Mouse (Mus musculus) neural tube, embryonic 13.5 days (tissue): ENCODE measurements around the gene Zfp870. TPM values are rescaled to one million over a fixed set of nuclear protein-coding genes. Genes with fewer than 3 reads are reported as not detected.

Source experiments
- ATAC-seq: fragments of 200-750 bp; cut with Nextera tagmentation; 2 replicates; pipeline ENCODE4 v1.8.0; 2017; ENCODE audit warnings: low read depth, mild to moderate bottlenecking, moderate TSS enrichment, moderate library complexity
- H3K27ac ChIP-seq: fragments of 300-500 bp; sonication (generic); replicated peaks from 2 replicates; pipeline ENCODE4 v1.5.1; 2015; ENCODE audit warnings: moderate library complexity, mild to moderate bottlenecking, inconsistent platforms
- H3K27me3 ChIP-seq: fragments of 300-500 bp; sonication (generic); 2 replicates; pipeline ENCODE4 v1.6.1; 2015; ENCODE audit warnings: mild to moderate bottlenecking, inconsistent platforms
- H3K36me3 ChIP-seq: fragments of 300-500 bp; sonication (generic); 2 replicates; pipeline ENCODE4 v1.6.1; 2015; ENCODE audit warnings: mild to moderate bottlenecking, inconsistent platforms
- H3K4me1 ChIP-seq: fragments of 300-500 bp; sonication (generic); replicated peaks from 2 replicates; pipeline ENCODE4 v1.6.1; 2015; ENCODE audit warnings: inconsistent platforms
- H3K4me2 ChIP-seq: fragments of 300-500 bp; sonication (generic); 2 replicates; pipeline ENCODE4 v1.6.1; 2015; ENCODE audit warnings: inconsistent platforms, mild to moderate bottlenecking, moderate library complexity
- H3K4me3 ChIP-seq: fragments of 300-500 bp; sonication (generic); 2 replicates; pipeline ENCODE4 v1.5.1; 2015; ENCODE audit warnings: mild to moderate bottlenecking, inconsistent platforms
- H3K9ac ChIP-seq: fragments of 300-500 bp; sonication (generic); 2 replicates; pipeline ENCODE4 v1.6.1; 2015; ENCODE audit warnings: moderate library complexity, mild to moderate bottlenecking, inconsistent platforms
- H3K9me3 ChIP-seq: fragments of 300-500 bp; sonication (generic); 2 replicates; pipeline ENCODE4 v1.6.1; 2016; ENCODE audit warnings: inconsistent platforms
- WGBS: fragments of 180-500 bp; shearing (Covaris S2); methylation state at CpG from one replicate; pipeline ENCODE4 v1.1.7; 2015; 5-methylcytosine and 5-hydroxymethylcytosine counted together
- polyA plus RNA-seq: library from polyadenylated mRNA; unstranded; fragments of >200 nt; fragmentation: Nextera tagmentation; extraction: Ambion mirVana; gene quantifications from 2 replicates; pipeline ENCODE4 v1.2.1, GENCODE M21; 2015

Gene Zfp870
- polyA plus RNA-seq, result 6.1 and 7.2 TPM in 2 replicates

DNA sequence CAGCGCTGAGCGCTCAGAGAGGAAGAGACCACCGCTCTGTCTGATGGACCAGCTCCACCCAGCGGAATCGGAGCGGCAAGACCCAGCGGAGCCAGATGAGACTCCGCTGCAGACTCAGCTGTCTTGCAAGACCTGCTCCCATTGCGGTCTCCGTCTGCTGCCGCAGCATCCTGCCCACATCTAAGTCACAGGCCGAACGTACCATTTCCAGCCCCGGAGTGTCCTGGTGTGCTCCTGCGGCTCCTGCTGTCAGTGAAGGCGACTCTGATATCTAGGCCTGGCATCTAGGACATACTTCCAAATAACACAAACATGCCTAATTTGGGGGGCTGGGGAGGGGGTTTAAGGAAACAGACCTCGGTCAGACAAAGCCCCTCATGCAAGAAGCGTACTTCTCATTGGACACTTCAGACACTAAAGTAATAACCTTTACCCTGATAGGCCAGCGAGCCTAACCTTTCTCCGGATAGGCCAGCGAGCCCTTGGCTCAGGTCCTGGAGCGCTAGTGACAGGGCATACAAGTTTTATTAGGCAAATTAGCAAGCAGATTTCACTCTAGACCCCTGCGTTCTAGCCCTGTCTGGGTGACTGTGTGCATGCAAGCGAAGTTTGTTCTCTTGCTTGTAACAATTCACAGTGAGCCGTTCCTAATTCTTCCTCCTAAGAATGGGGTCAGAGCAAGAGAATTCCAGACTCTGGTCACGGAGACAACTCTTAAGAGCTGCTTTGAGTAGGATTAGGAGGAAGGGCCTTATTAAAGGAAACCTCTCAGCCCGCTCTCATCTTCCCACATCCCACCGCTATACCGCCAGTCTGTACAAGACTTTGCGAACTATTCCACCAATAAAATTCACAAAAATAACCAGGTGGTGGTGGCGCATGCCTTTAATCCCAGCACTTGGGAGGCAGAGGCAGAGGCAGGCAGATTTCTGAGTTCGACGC lies at the start of gene Zfp870:
Gene Zfp870 (minus strand): TSS at position 404 of the 942 bp plus-strand sequence.
- H3K9me3 ChIP-seq, result no peaks in the 10 kb centered on the region
- 13% methylated on average over 33 of the region's 33 CpGs for WGBS
- ATAC-seq, result peak; percentile 99

DNA sequence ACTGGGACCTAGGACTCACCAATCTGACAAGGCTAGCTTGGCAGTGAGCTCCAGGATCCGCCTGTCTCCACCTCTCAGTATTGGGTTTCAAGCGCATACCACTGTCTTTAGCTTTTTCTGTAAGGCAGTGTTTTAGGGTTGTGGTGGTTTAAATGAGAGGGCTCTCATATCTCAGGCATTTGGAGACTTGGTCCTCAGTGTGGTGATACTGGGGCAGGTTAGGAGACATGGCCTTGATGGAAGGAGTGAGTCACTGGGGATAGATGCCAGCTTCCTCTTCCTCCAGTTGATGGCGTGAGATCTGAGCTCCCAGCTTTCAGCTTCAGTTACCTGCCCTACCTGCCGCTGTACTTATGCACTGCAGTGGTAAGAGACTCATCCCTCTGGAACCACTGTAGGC lies 48.4 kb upstream of the Zfp870 start:
- Histone ChIP-seq H3K4me2 (no peak overlapping the region), H3K9ac (no peak overlapping the region), H3K4me3 (no peak overlapping the region), H3K27ac (no peak overlapping the region), H3K36me3 (no peaks in the 10 kb centered on the region), H3K9me3 (no peaks in the 10 kb centered on the region), H3K27me3 (no peaks in the 10 kb centered on the region), H3K4me1 (no peaks in the 10 kb centered on the region)
- 90% methylated on average over 4 of the region's 4 CpGs for WGBS
- ATAC-seq, result no peak

More for the DNA sequence above, at the start of gene Zfp870:
- Histone ChIP-seq H3K27ac (peak within 1 kb of the TSS; percentile 82), H3K4me2 (peak within 1 kb of the TSS; percentile 72), H3K4me3 (peak within 1 kb of the TSS; percentile 74), H3K27me3 (no peaks in the 10 kb centered on the region), H3K36me3 (peaks cover 4% of the 10 kb centered on the region; the same call in 1 of the 2 replicates), H3K4me1 (peaks cover 19% of the 10 kb centered on the region), H3K9ac (peak within 1 kb of the TSS; percentile 83)

DNA sequence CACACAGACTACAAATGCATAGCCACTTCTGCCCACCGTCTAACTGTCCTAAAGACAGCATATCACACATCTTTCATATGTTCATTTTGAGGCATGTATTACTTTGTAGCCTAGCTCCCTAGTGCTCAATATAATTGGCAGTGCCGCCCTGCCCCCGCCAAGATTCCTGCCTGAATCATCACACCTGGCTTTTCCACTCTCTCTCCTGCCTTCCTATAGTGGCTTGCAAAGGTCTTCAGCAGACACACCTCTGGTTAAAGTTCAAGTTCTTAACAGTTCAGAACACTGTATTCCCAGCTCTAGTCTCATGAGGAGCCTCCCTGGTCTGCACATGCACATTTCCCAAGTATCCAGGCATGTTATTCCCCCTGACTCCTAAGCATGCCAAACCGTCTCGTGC lies 36.4 kb upstream of the Zfp870 start:
- WGBS, result 82% methylated on average over 5 of the region's 5 CpGs
- H3K9me3 ChIP-seq, result no peaks in the 10 kb centered on the region
- H3K9ac ChIP-seq, result no peak overlapping the region
- ATAC-seq, result no peak
- H3K27me3 ChIP-seq, result peaks cover 28% of the 10 kb centered on the region
- no peaks in the 10 kb centered on the region for H3K36me3 ChIP-seq
- H3K27ac ChIP-seq, result no peak overlapping the region
- H3K4me3 ChIP-seq, result no peak overlapping the region
- H3K4me2 ChIP-seq, result no peak overlapping the region
- H3K4me1 ChIP-seq, result peaks cover 6% of the 10 kb centered on the region

DNA sequence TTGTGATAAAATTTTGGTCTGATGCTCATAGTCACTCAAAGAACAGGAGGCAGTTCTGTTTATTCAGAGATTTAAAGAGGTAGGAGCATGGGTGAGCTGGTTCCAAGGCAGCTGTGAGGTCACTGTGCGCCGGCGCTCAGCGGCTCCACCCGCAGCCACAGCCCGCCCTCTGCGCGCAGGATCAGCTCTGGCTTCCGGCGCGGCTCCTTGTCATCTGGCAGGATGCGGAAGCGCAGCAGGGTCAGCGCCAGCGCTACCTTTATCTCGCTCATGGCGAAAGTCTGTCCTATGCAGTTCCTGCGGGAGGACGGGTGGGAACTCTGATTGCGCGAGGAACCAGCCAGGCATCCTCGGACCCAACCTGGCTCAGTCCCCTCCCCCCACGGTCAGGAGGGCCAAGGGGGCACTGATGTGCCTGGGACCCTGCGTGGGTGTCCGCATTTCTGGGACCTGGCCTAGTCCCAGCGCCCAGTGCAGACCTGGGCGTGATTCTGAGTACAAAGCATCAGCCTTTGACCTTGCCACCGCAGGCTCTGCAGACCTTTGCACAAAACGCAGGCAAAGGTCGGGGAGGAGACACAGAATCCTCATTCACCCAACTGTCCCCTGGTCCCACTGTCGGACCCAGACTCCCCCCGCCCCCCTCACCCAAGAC lies 33.3 kb upstream of the Zfp870 start:
- peak overlapping the region; percentile 81 for H3K4me2 ChIP-seq
- peak overlapping the region; percentile 51 for H3K4me3 ChIP-seq
- peak overlapping the region; percentile 80 for H3K9ac ChIP-seq
- H3K27ac ChIP-seq, result peak overlapping the region; percentile 76
- H3K36me3 ChIP-seq, result no peaks in the 10 kb centered on the region
- peaks cover 6% of the 10 kb centered on the region for H3K4me1 ChIP-seq
- H3K9me3 ChIP-seq, result peaks cover 10% of the 10 kb centered on the region
- peaks cover 27% of the 10 kb centered on the region for H3K27me3 ChIP-seq
- ATAC-seq, result peak; percentile 97
- WGBS, result 19% methylated on average over 32 of the region's 32 CpGs

- Histone ChIP-seq H3K9me3 (peaks cover 10% of the 10 kb centered on the region), H3K36me3 (no peaks in the 10 kb centered on the region), H3K27ac (no peak overlapping the region), H3K27me3 (peaks cover 21% of the 10 kb centered on the region), H3K4me3 (no peak overlapping the region), H3K4me1 (peaks cover 6% of the 10 kb centered on the region), H3K4me2 (no peak overlapping the region), H3K9ac (no peak overlapping the region)
- ATAC-seq, result no peak
- 88% methylated on average over 1 of the region's 1 CpGs for WGBS
These were observed 32.2 kb upstream of the Zfp870 start for GRCm38 (mm10) chr17:32923681-32924080.

DNA sequence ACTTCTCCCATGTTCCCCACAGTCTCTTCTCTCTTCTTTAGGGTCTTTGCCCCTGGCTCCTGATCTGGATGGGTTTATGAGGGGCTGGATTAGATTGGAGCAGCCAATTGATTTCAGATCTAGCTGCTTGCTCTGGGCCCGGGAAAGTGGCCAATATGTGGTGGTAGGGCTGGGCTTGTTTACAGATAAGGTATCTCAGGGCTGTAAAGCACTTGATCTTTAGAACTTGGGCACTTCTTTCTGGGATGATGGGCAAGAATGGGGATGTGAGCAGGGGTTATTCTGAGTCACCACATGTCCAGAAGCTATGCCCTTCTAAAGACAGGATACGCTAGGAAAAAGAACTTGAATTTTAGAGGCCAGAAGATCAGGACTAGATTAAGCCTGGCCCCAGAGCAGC lies 27.7 kb upstream of the Zfp870 start:
- 79% methylated on average over 2 of the region's 2 CpGs for whole genome bisulfite sequencing
- Histone ChIP-seq H3K27me3 (no peaks in the 10 kb centered on the region; the same call in 1 of the 2 replicates), H3K4me3 (no peak overlapping the region), H3K9me3 (peaks cover 10% of the 10 kb centered on the region), H3K36me3 (no peaks in the 10 kb centered on the region), H3K9ac (no peak overlapping the region), H3K27ac (no peak overlapping the region), H3K4me2 (no peak overlapping the region), H3K4me1 (no peaks in the 10 kb centered on the region)
- no peak for ATAC-seq

GRCm38 (mm10) chr17:32917131-32917530 lies 25.7 kb upstream of the Zfp870 start, which contains the start of gene Cyp4f14:
Cyp4f14 (minus strand) TSS chr17:32917342.
- no peak for ATAC-seq

GRCm38 (mm10) chr17:32916075-32916474 lies 24.6 kb upstream of the Zfp870 start:
- Histone ChIP-seq H3K27me3 (peaks cover 6% of the 10 kb centered on the region; the same call in 1 of the 2 replicates), H3K9me3 (peaks cover 6% of the 10 kb centered on the region), H3K4me2 (no peak overlapping the region), H3K4me1 (no peaks in the 10 kb centered on the region), H3K27ac (no peak overlapping the region), H3K4me3 (no peak overlapping the region), H3K9ac (no peak overlapping the region), H3K36me3 (no peaks in the 10 kb centered on the region)
- 85% methylated on average over 1 of the region's 1 CpGs for WGBS
- no peak for ATAC-seq

More at GRCm38 (mm10) chr17:32917131-32917530, 25.7 kb upstream of the Zfp870 start, which contains the start of gene Cyp4f14:
- H3K9me3 ChIP-seq, result peaks cover 10% of the 10 kb centered on the region
- H3K9ac ChIP-seq, result no peak within 1 kb of the TSS
- H3K27me3 ChIP-seq, result peaks cover 3% of the 10 kb centered on the region; the same call in 1 of the 2 replicates
- H3K27ac ChIP-seq, result no peak within 1 kb of the TSS
- no peaks in the 10 kb centered on the region for H3K36me3 ChIP-seq
- no peak within 1 kb of the TSS for H3K4me2 ChIP-seq
- WGBS, result 74% methylated on average over 2 of the region's 2 CpGs
- no peak within 1 kb of the TSS for H3K4me3 ChIP-seq
- H3K4me1 ChIP-seq, result no peaks in the 10 kb centered on the region

- WGBS, result 81% methylated on average over 10 of the region's 10 CpGs
These were observed 14.7 kb upstream of the Zfp870 start for GRCm38 (mm10) chr17:32906172-32906571.

DNA sequence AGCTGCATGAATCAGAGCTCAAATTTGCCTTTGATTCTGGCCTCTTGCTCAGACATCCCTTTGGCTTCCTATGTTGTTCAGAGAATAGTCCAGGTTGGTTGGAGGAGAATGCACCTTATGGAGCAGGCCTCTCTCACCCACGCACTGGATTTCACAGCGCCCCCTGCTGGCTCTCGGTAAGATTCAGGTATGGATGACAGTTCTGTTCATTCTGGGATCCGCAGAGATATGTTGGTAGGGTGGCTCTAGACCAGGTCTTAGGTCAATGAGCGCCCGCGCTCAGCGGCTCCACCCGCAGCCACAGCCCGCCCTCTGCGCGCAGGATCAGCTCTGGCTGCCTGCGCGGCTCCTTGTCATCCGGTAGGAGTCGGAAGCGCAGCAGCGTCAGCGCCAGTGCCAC lies 13.8 kb upstream of the Zfp870 start:
- H3K9ac ChIP-seq, result peak overlapping the region; percentile 55
- no peak overlapping the region for H3K27ac ChIP-seq
- H3K4me3 ChIP-seq, result peak overlapping the region; percentile 24
- WGBS, result 16% methylated on average over 19 of the region's 19 CpGs
- no peaks in the 10 kb centered on the region for H3K9me3 ChIP-seq
- no peaks in the 10 kb centered on the region for H3K4me1 ChIP-seq
- peak; percentile 69 for ATAC-seq
- H3K36me3 ChIP-seq, result no peaks in the 10 kb centered on the region
- peaks cover 16% of the 10 kb centered on the region for H3K27me3 ChIP-seq
- peak overlapping the region; percentile 47 for H3K4me2 ChIP-seq

More at GRCm38 (mm10) chr17:32906172-32906571, 14.7 kb upstream of the Zfp870 start:
- H3K9ac ChIP-seq, result no peak overlapping the region
- H3K27me3 ChIP-seq, result peaks cover 16% of the 10 kb centered on the region
- no peaks in the 10 kb centered on the region for H3K36me3 ChIP-seq
- no peak overlapping the region for H3K4me2 ChIP-seq
- no peak overlapping the region for H3K27ac ChIP-seq
- no peaks in the 10 kb centered on the region for H3K4me1 ChIP-seq
- no peaks in the 10 kb centered on the region for H3K9me3 ChIP-seq
- no peak overlapping the region for H3K4me3 ChIP-seq
- ATAC-seq, result no peak

DNA sequence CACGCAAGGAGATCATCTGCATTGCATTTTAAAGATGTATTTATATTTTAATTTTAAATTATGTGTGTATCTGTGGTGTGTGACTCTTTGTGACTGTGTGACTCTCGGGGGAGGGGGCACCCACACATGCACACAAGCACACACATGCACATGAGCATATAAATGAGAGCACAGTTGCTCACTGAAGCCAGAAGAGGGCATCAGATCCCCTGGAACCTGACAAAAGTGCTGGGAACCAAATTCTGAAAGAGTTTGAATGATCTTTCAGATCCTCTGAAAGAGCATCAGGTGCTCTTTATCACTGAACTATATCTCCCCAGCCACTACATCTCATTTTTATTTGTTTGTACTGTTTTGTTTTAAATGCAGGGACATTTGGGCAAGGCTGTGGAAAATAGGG lies 13.0 kb upstream of the Zfp870 start:
- Histone ChIP-seq H3K4me3 (no peak overlapping the region), H3K4me2 (no peak overlapping the region), H3K9me3 (no peaks in the 10 kb centered on the region), H3K9ac (no peak overlapping the region), H3K27me3 (peaks cover 16% of the 10 kb centered on the region), H3K4me1 (no peaks in the 10 kb centered on the region), H3K27ac (no peak overlapping the region), H3K36me3 (no peaks in the 10 kb centered on the region)
- ATAC-seq, result no peak
- WGBS, result 49% methylated on average over 2 of the region's 2 CpGs
